Mouse (Mus musculus): ENCODE data around the gene Iqschfp. TPM values are rescaled to one million over a fixed set of nuclear protein-coding genes. Genes with fewer than 3 reads are reported as not detected.

Iqschfp gene
- polyA plus RNA-seq, 1 experiment = not detected

GRCm38 (mm10) chr3:68325575-68325974, 433.5 kb downstream of the Iqschfp start:
- TF ChIP-seq CEBPB (IDR thresholded peaks at IDR 0.05; ENCODE audit: low read depth) = no peak
- no peak for TF ChIP-seq FOSL1 (IDR thresholded peaks at IDR 0.05; ENCODE audit: insufficient read depth, low read length, poor library complexity, severe bottlenecking)
- no peak for TF ChIP-seq MAX (IDR thresholded peaks at IDR 0.05)
- no peak for TF ChIP-seq MYOG (IDR thresholded peaks at IDR 0.05; ENCODE audit: control insufficient read depth, extremely low read depth, insufficient read length)
- TF ChIP-seq USF1 (IDR thresholded peaks at IDR 0.05; ENCODE audit: low read depth) = no peak
- no peak for TF ChIP-seq CTCF (IDR thresholded peaks at IDR 0.05; ENCODE audit: control insufficient read depth, insufficient read depth, insufficient read length)
- TF ChIP-seq MYOD1 (IDR thresholded peaks at IDR 0.05; ENCODE audit: control insufficient read depth, insufficient read length, low read depth) = no peak
- no peaks in the 10 kb centered on the region for H3K79me2 ChIP-seq (ENCODE audit: control insufficient read depth, insufficient read depth)
- no peak overlapping the region for H3ac ChIP-seq (ENCODE audit: control insufficient read depth, insufficient read length, low read depth)
- H3K79me3 ChIP-seq (ENCODE audit: low read depth) = no peaks in the 10 kb centered on the region
- H3K36me3 ChIP-seq (ENCODE audit: control insufficient read depth, insufficient read depth) = no peaks in the 10 kb centered on the region
- H3K27me3 ChIP-seq (ENCODE audit: control insufficient read depth, insufficient read depth, insufficient read length) = no peaks in the 10 kb centered on the region
- no peak overlapping the region for H3K4me3 ChIP-seq (ENCODE audit: insufficient read depth, poor library complexity, severe bottlenecking)

GRCm38 (mm10) chr3:68332515-68332914, 440.5 kb downstream of the Iqschfp start:
- Histone ChIP-seq H3K27me3 (ENCODE audit: control insufficient read depth, insufficient read depth, insufficient read length) (no peaks in the 10 kb centered on the region), H3K79me3 (ENCODE audit: low read depth) (no peaks in the 10 kb centered on the region)
- TF ChIP-seq CTCF (IDR thresholded peaks at IDR 0.05; ENCODE audit: control insufficient read depth, insufficient read depth, insufficient read length) (no peak), MAX (IDR thresholded peaks at IDR 0.05) (no peak), USF1 (IDR thresholded peaks at IDR 0.05; ENCODE audit: low read depth) (no peak), MYOD1 (IDR thresholded peaks at IDR 0.05; ENCODE audit: control insufficient read depth, insufficient read length, low read depth) (no peak), FOSL1 (IDR thresholded peaks at IDR 0.05; ENCODE audit: insufficient read depth, low read length, poor library complexity, severe bottlenecking) (no peak), CEBPB (IDR thresholded peaks at IDR 0.05; ENCODE audit: low read depth) (no peak), MYOG (IDR thresholded peaks at IDR 0.05; ENCODE audit: control insufficient read depth, extremely low read depth, insufficient read length) (no peak)

GRCm38 (mm10) chr3:68335501-68335900, 443.5 kb downstream of the Iqschfp start:
- no peaks in the 10 kb centered on the region for H3K79me3 ChIP-seq (ENCODE audit: low read depth)
- H3K79me2 ChIP-seq (ENCODE audit: control insufficient read depth, insufficient read depth) = no peaks in the 10 kb centered on the region
- H3ac ChIP-seq (ENCODE audit: control insufficient read depth, insufficient read length, low read depth) = no peak overlapping the region
- TF ChIP-seq CEBPB (IDR thresholded peaks at IDR 0.05; ENCODE audit: low read depth) (no peak), MAX (IDR thresholded peaks at IDR 0.05) (no peak), USF1 (IDR thresholded peaks at IDR 0.05; ENCODE audit: low read depth) (no peak), MYOD1 (IDR thresholded peaks at IDR 0.05; ENCODE audit: control insufficient read depth, insufficient read length, low read depth) (no peak), CTCF (IDR thresholded peaks at IDR 0.05; ENCODE audit: control insufficient read depth, insufficient read depth, insufficient read length) (no peak), FOSL1 (IDR thresholded peaks at IDR 0.05; ENCODE audit: insufficient read depth, low read length, poor library complexity, severe bottlenecking) (no peak), MYOG (IDR thresholded peaks at IDR 0.05; ENCODE audit: control insufficient read depth, extremely low read depth, insufficient read length) (no peak)
- peaks cover 4% of the 10 kb centered on the region for H3K27me3 ChIP-seq (ENCODE audit: control insufficient read depth, insufficient read depth, insufficient read length)
- H3K36me3 ChIP-seq (ENCODE audit: control insufficient read depth, insufficient read depth) = no peaks in the 10 kb centered on the region
- H3K4me3 ChIP-seq (ENCODE audit: insufficient read depth, poor library complexity, severe bottlenecking) = no peak overlapping the region

More at GRCm38 (mm10) chr3:68332515-68332914, 440.5 kb downstream of the Iqschfp start:
- Histone ChIP-seq H3K36me3 (ENCODE audit: control insufficient read depth, insufficient read depth) (no peaks in the 10 kb centered on the region), H3K4me3 (ENCODE audit: insufficient read depth, poor library complexity, severe bottlenecking) (no peak overlapping the region), H3ac (ENCODE audit: control insufficient read depth, insufficient read length, low read depth) (no peak overlapping the region), H3K79me2 (ENCODE audit: control insufficient read depth, insufficient read depth) (no peaks in the 10 kb centered on the region)

- H3K27me3 ChIP-seq (ENCODE audit: control insufficient read depth, insufficient read depth, insufficient read length) = peaks cover 3% of the 10 kb centered on the region
- H3K79me3 ChIP-seq (ENCODE audit: low read depth) = no peaks in the 10 kb centered on the region
- H3K4me3 ChIP-seq (ENCODE audit: insufficient read depth, poor library complexity, severe bottlenecking) = no peak overlapping the region
- no peaks in the 10 kb centered on the region for H3K79me2 ChIP-seq (ENCODE audit: control insufficient read depth, insufficient read depth)
- TF ChIP-seq CTCF (IDR thresholded peaks at IDR 0.05; ENCODE audit: control insufficient read depth, insufficient read depth, insufficient read length) = no peak
- TF ChIP-seq USF1 (IDR thresholded peaks at IDR 0.05; ENCODE audit: low read depth) = no peak
- TF ChIP-seq FOSL1 (IDR thresholded peaks at IDR 0.05; ENCODE audit: insufficient read depth, low read length, poor library complexity, severe bottlenecking) = no peak
- TF ChIP-seq CEBPB (IDR thresholded peaks at IDR 0.05; ENCODE audit: low read depth) = no peak
- no peak for TF ChIP-seq MAX (IDR thresholded peaks at IDR 0.05)
- no peak for TF ChIP-seq MYOD1 (IDR thresholded peaks at IDR 0.05; ENCODE audit: control insufficient read depth, insufficient read length, low read depth)
- TF ChIP-seq MYOG (IDR thresholded peaks at IDR 0.05; ENCODE audit: control insufficient read depth, extremely low read depth, insufficient read length) = no peak
- H3ac ChIP-seq (ENCODE audit: control insufficient read depth, insufficient read length, low read depth) = no peak overlapping the region
- no peaks in the 10 kb centered on the region for H3K36me3 ChIP-seq (ENCODE audit: control insufficient read depth, insufficient read depth)
Measured at GRCm38 (mm10) chr3:68350624-68351023, 458.6 kb downstream of the Iqschfp start.

- H3ac ChIP-seq (ENCODE audit: control insufficient read depth, insufficient read length, low read depth) = no peak overlapping the region
- no peak for TF ChIP-seq MYOG (IDR thresholded peaks at IDR 0.05; ENCODE audit: control insufficient read depth, extremely low read depth, insufficient read length)
- TF ChIP-seq USF1 (IDR thresholded peaks at IDR 0.05; ENCODE audit: low read depth) = no peak
- TF ChIP-seq FOSL1 (IDR thresholded peaks at IDR 0.05; ENCODE audit: insufficient read depth, low read length, poor library complexity, severe bottlenecking) = no peak
- no peak for TF ChIP-seq MAX (IDR thresholded peaks at IDR 0.05)
- no peak for TF ChIP-seq CTCF (IDR thresholded peaks at IDR 0.05; ENCODE audit: control insufficient read depth, insufficient read depth, insufficient read length)
- TF ChIP-seq CEBPB (IDR thresholded peaks at IDR 0.05; ENCODE audit: low read depth) = no peak
- no peak for TF ChIP-seq MYOD1 (IDR thresholded peaks at IDR 0.05; ENCODE audit: control insufficient read depth, insufficient read length, low read depth)
Measured at GRCm38 (mm10) chr3:68351461-68351860, 459.4 kb downstream of the Iqschfp start.

More at GRCm38 (mm10) chr3:68351461-68351860, 459.4 kb downstream of the Iqschfp start:
- H3K79me3 ChIP-seq (ENCODE audit: low read depth) = no peaks in the 10 kb centered on the region
- no peaks in the 10 kb centered on the region for H3K79me2 ChIP-seq (ENCODE audit: control insufficient read depth, insufficient read depth)
- no peaks in the 10 kb centered on the region for H3K36me3 ChIP-seq (ENCODE audit: control insufficient read depth, insufficient read depth)
- H3K4me3 ChIP-seq (ENCODE audit: insufficient read depth, poor library complexity, severe bottlenecking) = no peak overlapping the region
- peaks cover 3% of the 10 kb centered on the region for H3K27me3 ChIP-seq (ENCODE audit: control insufficient read depth, insufficient read depth, insufficient read length)

All from C2C12 (cell line).